Mouse (Mus musculus) lung, embryonic 16.5 days (tissue): Measurements from ENCODE around the gene Ccdc184. TPM values are rescaled to one million over a fixed set of nuclear protein-coding genes. Genes with fewer than 3 reads are reported as not detected.

ENCODE experiments used
- ATAC-seq: fragments of 200-750 bp; cut with Nextera tagmentation; 2 replicates; pipeline ENCODE4 v1.8.0; 2017; ENCODE audit warnings: low read depth, mild to moderate bottlenecking, moderate library complexity
- H3K27ac ChIP-seq: fragments of 300-500 bp; sonication (generic); 2 replicates; pipeline ENCODE4 v1.5.1; 2014; ENCODE audit warnings: mild to moderate bottlenecking, control low read depth, low read length
- H3K27me3 ChIP-seq: fragments of 300-500 bp; sonication (generic); 2 replicates; pipeline ENCODE4 v1.6.1; 2014; ENCODE audit warnings: low read depth, low read length, mixed read lengths; ENCODE audit not compliant: control insufficient read depth, insufficient read depth
- H3K36me3 ChIP-seq: fragments of 300-500 bp; sonication (generic); 2 replicates; pipeline ENCODE4 v1.6.1; 2014; ENCODE audit warnings: low read length; ENCODE audit not compliant: control insufficient read depth, insufficient read depth
- H3K4me1 ChIP-seq: fragments of 300-500 bp; sonication (generic); replicated peaks from 2 replicates; pipeline ENCODE4 v1.6.1; 2014; ENCODE audit warnings: low read length, mixed read lengths; ENCODE audit not compliant: control insufficient read depth, insufficient read depth
- H3K4me2 ChIP-seq: fragments of 300-500 bp; sonication (generic); 2 replicates; pipeline ENCODE4 v1.6.1; 2014; ENCODE audit warnings: low read depth, low read length, control low read depth
- H3K4me3 ChIP-seq: fragments of 300-500 bp; sonication (generic); 2 replicates; pipeline ENCODE4 v1.5.1; 2014; ENCODE audit warnings: mild to moderate bottlenecking, low read length, control low read depth
- H3K9ac ChIP-seq: fragments of 300-500 bp; sonication (generic); 2 replicates; pipeline ENCODE4 v1.6.1; 2014; ENCODE audit warnings: low read length, control low read depth
- H3K9me3 ChIP-seq: fragments of 300-500 bp; sonication (generic); 2 replicates; pipeline ENCODE4 v1.6.1; 2016; ENCODE audit warnings: low read length; ENCODE audit not compliant: control insufficient read depth
- WGBS: fragments of 180-500 bp; shearing (Covaris S2); extraction: QIAGEN DNeasy Blood & Tissue Kit; methylation state at CpG from one replicate; pipeline ENCODE4 v1.1.7; 2014; 5-methylcytosine and 5-hydroxymethylcytosine counted together
- polyA plus RNA-seq: library from polyadenylated mRNA; unstranded; fragments of >200 nt; fragmentation: Nextera tagmentation; extraction: Ambion mirVana; gene quantifications from 2 replicates; pipeline ENCODE4 v1.2.1, GENCODE M21; 2015

The Ccdc184 gene
- polyA plus RNA-seq, 1 experiment from 2014 or later = 0.24 TPM

DNA sequence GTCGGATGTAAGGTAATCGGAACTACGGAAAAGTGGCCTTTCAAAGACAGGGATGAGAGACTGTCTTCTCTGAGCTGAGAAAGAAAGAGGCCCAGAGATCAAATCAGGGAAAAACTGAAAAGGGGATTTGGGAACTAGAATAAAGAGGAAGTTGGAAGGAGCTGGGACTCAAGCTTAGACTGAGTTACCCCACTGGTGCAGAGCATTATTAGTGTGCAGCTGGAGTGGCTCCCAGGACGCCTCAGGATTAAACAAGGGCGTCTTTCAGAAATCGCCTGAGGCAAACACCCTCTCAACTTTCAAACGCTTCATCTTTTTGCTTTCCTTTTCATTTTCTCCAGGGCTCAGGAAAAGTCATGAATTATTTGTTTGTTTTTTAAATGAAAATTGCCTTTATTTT lies 14.0 kb upstream of the Ccdc184 start:
- no peaks in the 10 kb centered on the region for H3K36me3 ChIP-seq
- H3K9ac ChIP-seq = no peak overlapping the region
- H3K9me3 ChIP-seq = no peaks in the 10 kb centered on the region
- no peak for ATAC-seq
- H3K27ac ChIP-seq = no peak overlapping the region
- H3K4me2 ChIP-seq = no peak overlapping the region
- no peak overlapping the region for H3K4me3 ChIP-seq
- H3K27me3 ChIP-seq = no peaks in the 10 kb centered on the region; the same call in 1 of the 2 replicates
- WGBS = 55% methylated on average over 7 of the region's 7 CpGs
- no peaks in the 10 kb centered on the region for H3K4me1 ChIP-seq

DNA sequence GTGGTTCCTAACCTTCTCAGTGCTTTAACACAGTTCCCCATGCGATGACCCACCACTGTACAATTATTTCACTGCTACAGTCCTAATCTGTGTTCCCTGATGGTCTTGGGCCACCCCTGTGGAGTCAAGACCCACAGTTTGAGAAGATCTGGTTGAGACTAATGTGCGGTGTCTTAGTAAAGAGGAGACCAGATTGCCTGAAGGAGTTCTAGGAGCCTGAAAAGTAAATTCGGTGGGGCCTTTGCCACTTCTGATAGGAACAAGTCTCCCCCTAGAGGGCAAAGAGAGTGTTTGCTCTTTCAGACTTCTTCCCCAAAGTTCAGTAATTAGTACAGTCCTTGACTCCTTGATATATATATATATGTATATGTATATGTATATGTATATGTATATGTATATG lies 13.3 kb upstream of the Ccdc184 start:
- no peaks in the 10 kb centered on the region; the same call in 1 of the 2 replicates for H3K27me3 ChIP-seq
- H3K4me2 ChIP-seq = no peak overlapping the region
- WGBS = 34% methylated on average over 3 of the region's 3 CpGs
- no peaks in the 10 kb centered on the region for H3K4me1 ChIP-seq
- no peaks in the 10 kb centered on the region for H3K36me3 ChIP-seq
- H3K9ac ChIP-seq = no peak overlapping the region
- no peak overlapping the region for H3K27ac ChIP-seq
- H3K4me3 ChIP-seq = no peak overlapping the region
- 0 out of 2 replicates have a peak, but pooled peaks have one; percentile 20 for ATAC-seq
- no peaks in the 10 kb centered on the region for H3K9me3 ChIP-seq

DNA sequence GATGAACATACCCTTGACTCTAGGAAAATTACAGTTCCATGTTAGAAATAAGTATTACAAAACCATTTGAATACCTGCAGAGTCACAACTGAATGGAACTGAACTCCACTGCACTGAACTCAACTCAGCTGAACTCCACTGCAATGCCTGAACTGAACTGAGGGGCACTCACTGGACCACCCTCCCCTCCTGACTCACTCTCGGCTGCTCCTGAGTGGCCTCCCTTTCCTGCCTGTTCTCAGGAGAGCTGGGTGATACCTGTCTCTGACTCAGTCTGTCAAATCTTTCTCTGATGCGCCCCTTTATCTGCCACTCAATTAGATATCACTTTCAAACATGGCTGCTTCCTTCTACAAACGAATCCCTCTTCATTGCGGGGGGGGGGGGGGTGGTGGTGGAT lies 12.8 kb upstream of the Ccdc184 start:
- Histone ChIP-seq H3K4me1 (no peaks in the 10 kb centered on the region), H3K27ac (no peak overlapping the region), H3K4me3 (no peak overlapping the region), H3K4me2 (no peak overlapping the region), H3K36me3 (no peaks in the 10 kb centered on the region), H3K27me3 (no peaks in the 10 kb centered on the region; the same call in 1 of the 2 replicates), H3K9me3 (no peaks in the 10 kb centered on the region), H3K9ac (no peak overlapping the region)
- WGBS = 48% methylated on average over 4 of the region's 4 CpGs
- ATAC-seq = no peak

- 76% methylated on average over 3 of the region's 3 CpGs for WGBS
- ATAC-seq = no peak
- no peaks in the 10 kb centered on the region; the same call in 1 of the 2 replicates for H3K27me3 ChIP-seq
These were observed 12.3 kb upstream of the Ccdc184 start for GRCm38 (mm10) chr15:98154631-98155030.

GRCm38 (mm10) chr15:98155272-98155671 lies 11.7 kb upstream of the Ccdc184 start:
- no peaks in the 10 kb centered on the region; the same call in 1 of the 2 replicates for H3K27me3 ChIP-seq
- H3K9me3 ChIP-seq = no peaks in the 10 kb centered on the region
- WGBS = 77% methylated on average over 5 of the region's 5 CpGs
- no peak overlapping the region for H3K4me3 ChIP-seq
- H3K4me2 ChIP-seq = no peak overlapping the region
- ATAC-seq = no peak
- H3K36me3 ChIP-seq = no peaks in the 10 kb centered on the region
- H3K9ac ChIP-seq = no peak overlapping the region
- no peaks in the 10 kb centered on the region for H3K4me1 ChIP-seq
- H3K27ac ChIP-seq = no peak overlapping the region

More at GRCm38 (mm10) chr15:98154631-98155030, 12.3 kb upstream of the Ccdc184 start:
- Histone ChIP-seq H3K4me2 (no peak overlapping the region), H3K9me3 (no peaks in the 10 kb centered on the region), H3K4me1 (no peaks in the 10 kb centered on the region), H3K9ac (no peak overlapping the region), H3K4me3 (no peak overlapping the region), H3K27ac (no peak overlapping the region), H3K36me3 (no peaks in the 10 kb centered on the region)

- Histone ChIP-seq H3K4me3 (no peak overlapping the region), H3K9me3 (no peaks in the 10 kb centered on the region), H3K4me1 (no peaks in the 10 kb centered on the region), H3K9ac (no peak overlapping the region), H3K36me3 (no peaks in the 10 kb centered on the region), H3K27ac (no peak overlapping the region), H3K27me3 (no peaks in the 10 kb centered on the region; the same call in 1 of the 2 replicates), H3K4me2 (no peak overlapping the region)
- WGBS = 56% methylated on average over 4 of the region's 4 CpGs
- no peak for ATAC-seq
These were observed 11.0 kb upstream of the Ccdc184 start for GRCm38 (mm10) chr15:98155944-98156343.

DNA sequence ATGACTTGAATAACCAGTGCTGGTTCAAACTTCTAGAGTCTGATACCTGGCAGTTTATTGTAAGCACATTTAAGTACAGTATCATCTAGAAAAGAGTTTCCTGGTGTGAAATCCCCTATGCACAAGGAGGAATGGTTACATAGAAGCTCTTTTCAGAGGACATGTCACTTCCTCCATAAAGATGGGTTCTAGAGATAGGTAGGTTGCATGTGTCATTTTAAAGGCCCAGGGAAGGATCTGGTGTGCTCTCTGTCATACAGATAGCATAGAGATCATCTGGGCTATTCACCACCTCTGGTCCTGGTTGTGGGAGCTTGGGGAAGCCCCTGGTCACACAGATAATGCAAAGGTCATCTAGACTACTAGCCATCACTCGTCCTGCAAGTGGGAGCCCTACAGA lies 9.7 kb upstream of the Ccdc184 start:
- H3K9me3 ChIP-seq = no peaks in the 10 kb centered on the region

DNA sequence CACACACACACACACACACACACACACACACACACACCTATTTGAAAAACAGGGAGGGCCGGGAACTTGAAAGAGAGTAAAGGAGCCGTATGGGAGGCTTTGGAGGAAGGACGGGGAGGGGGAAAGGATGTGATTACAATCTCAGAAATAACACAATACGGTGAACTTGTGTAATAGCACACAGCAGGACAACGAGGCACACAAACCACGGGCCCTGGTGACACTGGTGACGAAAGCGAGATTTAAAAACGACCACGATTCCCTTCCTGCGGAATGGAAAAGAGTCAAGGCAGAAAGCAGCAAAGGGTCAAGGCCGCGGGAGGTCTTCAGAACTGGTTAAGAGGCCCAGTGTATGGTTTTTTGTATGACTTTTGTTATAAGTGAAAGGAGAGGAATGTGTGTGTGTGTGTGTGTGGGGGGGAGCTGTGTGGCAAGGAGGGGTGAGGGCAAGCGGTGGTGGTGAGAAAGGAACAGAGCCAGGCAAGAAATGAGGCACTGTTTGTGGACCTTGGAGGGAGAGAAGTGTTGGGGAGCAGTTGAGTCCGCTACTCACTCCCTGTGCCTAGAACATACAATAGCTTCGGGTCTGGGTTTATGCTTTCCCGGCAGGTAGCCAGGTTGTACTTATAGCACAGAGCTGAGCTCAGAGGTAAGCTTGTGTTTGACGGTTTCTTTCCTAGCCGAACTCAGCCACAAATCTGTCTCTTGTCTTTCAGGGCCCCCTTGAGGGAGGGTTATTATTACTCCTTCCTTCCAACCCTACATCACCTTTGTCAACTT lies 5.7 kb upstream of the Ccdc184 start:
- H3K4me3 ChIP-seq = no peak overlapping the region
- H3K27me3 ChIP-seq = peaks cover 10% of the 10 kb centered on the region
- no peaks in the 10 kb centered on the region for H3K4me1 ChIP-seq
- no peak overlapping the region for H3K27ac ChIP-seq
- H3K4me2 ChIP-seq = no peak overlapping the region
- H3K9ac ChIP-seq = no peak overlapping the region
- no peak for ATAC-seq
- 64% methylated on average over 19 of the region's 19 CpGs for WGBS
- no peaks in the 10 kb centered on the region for H3K9me3 ChIP-seq
- no peaks in the 10 kb centered on the region for H3K36me3 ChIP-seq

More for the DNA sequence above, 9.7 kb upstream of the Ccdc184 start:
- Histone ChIP-seq H3K4me2 (no peak overlapping the region), H3K27me3 (no peaks in the 10 kb centered on the region), H3K4me1 (no peaks in the 10 kb centered on the region), H3K9ac (no peak overlapping the region), H3K27ac (no peak overlapping the region), H3K4me3 (no peak overlapping the region), H3K36me3 (no peaks in the 10 kb centered on the region)
- WGBS = 45% methylated on average over 1 of the region's 1 CpGs
- ATAC-seq = no peak

- no peak for ATAC-seq
- H3K9me3 ChIP-seq = no peaks in the 10 kb centered on the region
- H3K9ac ChIP-seq = no peak overlapping the region
- H3K4me2 ChIP-seq = no peak overlapping the region
- 0 out of 2 replicates have a peak, but pooled peaks cover 3% of the 10 kb centered on the region for H3K4me1 ChIP-seq
- H3K27me3 ChIP-seq = peaks cover 23% of the 10 kb centered on the region
- H3K27ac ChIP-seq = no peak overlapping the region
- WGBS = 66% methylated on average over 4 of the region's 4 CpGs
- H3K4me3 ChIP-seq = no peak overlapping the region
- no peaks in the 10 kb centered on the region for H3K36me3 ChIP-seq
These were observed 4.4 kb upstream of the Ccdc184 start for GRCm38 (mm10) chr15:98162561-98162960.
